Mouse (Mus musculus): ENCODE data around the gene Brf1. TPM values are rescaled to one million over a fixed set of nuclear protein-coding genes. Genes with fewer than 3 reads are reported as not detected.

The Brf1 gene
- polyA plus RNA-seq, 1 experiment from 2014 or later, result 53.0 TPM

DNA sequence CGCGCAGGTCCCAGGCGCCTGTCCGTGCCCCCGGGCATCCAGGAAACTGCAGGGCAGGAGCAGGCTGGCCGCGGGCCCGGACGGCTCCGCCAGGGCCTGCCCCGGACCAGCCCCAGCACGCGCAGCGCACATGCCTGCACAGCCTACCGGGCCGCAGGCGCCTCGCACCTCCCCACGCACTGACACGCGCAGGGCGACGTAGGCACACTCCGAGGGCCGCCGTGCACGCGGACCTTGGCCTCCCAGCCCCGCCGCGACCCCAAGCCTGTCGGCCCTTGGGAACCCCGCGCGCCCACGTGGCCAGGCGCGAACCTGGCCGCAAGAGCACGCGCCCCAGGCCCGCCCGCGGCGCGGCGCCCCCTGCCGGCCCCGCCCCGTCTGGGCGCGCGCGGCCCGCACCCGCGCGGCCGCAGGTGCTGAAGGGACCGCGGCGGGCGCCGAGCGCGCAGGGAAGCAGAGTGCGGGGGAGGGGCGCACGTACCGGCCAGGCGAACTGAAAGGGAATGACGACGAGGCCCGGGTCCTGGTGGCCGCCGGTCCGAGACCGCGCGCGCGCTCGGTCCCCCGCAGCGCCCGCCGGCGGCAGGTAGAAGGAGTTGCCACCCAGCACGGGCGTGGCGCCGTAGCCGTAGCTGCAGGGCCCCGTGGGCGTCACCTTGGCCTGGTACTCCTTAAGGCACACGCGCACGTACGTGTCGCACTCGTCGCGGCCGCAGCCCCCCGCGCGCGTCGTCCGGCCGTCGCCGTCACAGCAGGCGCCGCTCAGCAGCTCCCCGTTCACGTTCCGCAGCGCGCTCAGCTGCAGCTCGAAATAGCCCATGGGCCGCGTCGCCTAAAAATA, 71.9 kb downstream of the Brf1 start:
- peak overlapping the region; percentile 56 for H3K4me3 ChIP-seq (ENCODE audit: low read depth, low read length)
- peaks cover 13% of the 10 kb centered on the region for H3K4me1 ChIP-seq (ENCODE audit: control insufficient read depth, insufficient read depth, low read length)
- ATAC-seq (ENCODE audit: low FRiP score) (peak; percentile 43), DNase-seq (ENCODE audit: low spot score, missing footprints) (peak; percentile 92)
- peak overlapping the region; percentile 35; the same call in 1 of the 2 replicates for H3K27ac ChIP-seq (ENCODE audit: low read depth, low read length)
- peaks cover 43% of the 10 kb centered on the region for H3K27me3 ChIP-seq (ENCODE audit: control insufficient read depth, insufficient read depth, low read length)
- peak overlapping the region; percentile 63 for H3K9ac ChIP-seq (ENCODE audit: low read length)
- H3K36me3 ChIP-seq (ENCODE audit: control insufficient read depth, insufficient read depth, low read length), result no peaks in the 10 kb centered on the region
- no peaks in the 10 kb centered on the region for H3K9me3 ChIP-seq (ENCODE audit: control insufficient read depth, low read length)
- 2% methylated on average over 112 of the region's 124 CpGs for WGBS
- peak overlapping the region; percentile 77 for H3K4me2 ChIP-seq

DNA sequence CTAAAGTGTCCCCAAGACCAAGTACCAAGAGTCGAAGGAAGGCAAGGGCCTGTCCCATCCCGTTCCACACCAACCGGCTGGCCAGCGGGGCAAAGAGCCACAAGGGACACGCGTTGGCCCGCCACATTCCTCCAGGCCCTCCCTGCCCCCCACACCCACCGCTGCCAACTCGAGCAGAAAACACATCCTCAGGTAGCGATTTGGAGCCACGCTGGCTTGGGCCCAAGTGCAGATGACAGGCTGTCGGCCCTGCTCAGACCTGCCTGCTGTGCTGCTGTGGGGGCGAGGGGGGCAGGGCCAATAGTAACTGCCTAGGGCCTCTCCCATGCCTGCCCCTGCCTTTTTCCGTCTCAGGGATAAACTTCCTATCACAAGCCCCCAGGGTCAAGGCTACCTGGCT, 73.2 kb downstream of the Brf1 start:
- Histone ChIP-seq H3K27ac (ENCODE audit: low read depth, low read length) (no peak overlapping the region), H3K4me1 (ENCODE audit: control insufficient read depth, insufficient read depth, low read length) (peaks cover 19% of the 10 kb centered on the region), H3K9ac (ENCODE audit: low read length) (no peak overlapping the region), H3K9me3 (ENCODE audit: control insufficient read depth, low read length) (no peaks in the 10 kb centered on the region), H3K4me3 (ENCODE audit: low read depth, low read length) (no peak overlapping the region), H3K36me3 (ENCODE audit: control insufficient read depth, insufficient read depth, low read length) (no peaks in the 10 kb centered on the region), H3K4me2 (no peak overlapping the region), H3K27me3 (ENCODE audit: control insufficient read depth, insufficient read depth, low read length) (peaks cover 43% of the 10 kb centered on the region)
- ATAC-seq (ENCODE audit: low FRiP score) (no peak), DNase-seq (ENCODE audit: low spot score, missing footprints) (peak; percentile 86)
- 72% methylated on average over 14 of the region's 14 CpGs for WGBS

DNA sequence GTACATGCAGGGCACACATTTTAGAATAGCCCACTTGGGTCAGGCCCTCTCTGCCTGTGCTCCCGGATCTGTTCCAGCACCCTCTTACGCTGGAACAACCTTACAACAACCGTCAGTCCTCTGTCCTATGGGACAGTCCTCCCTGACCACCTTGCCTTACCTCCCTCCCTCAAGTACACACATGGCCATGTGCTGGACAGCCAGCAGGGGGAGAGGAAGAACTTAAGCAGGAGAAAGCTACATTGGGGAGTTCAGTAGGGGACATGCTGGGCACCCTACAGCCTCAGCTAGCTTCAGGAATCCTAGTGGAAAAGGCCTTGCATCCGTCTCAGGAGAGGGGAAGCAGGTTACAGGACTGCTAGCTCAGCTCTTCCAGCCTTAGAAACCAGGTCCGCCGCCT, 74.6 kb downstream of the Brf1 start:
- Histone ChIP-seq H3K9ac (ENCODE audit: low read length) (no peak overlapping the region), H3K9me3 (ENCODE audit: control insufficient read depth, low read length) (no peaks in the 10 kb centered on the region), H3K4me2 (no peak overlapping the region), H3K27ac (ENCODE audit: low read depth, low read length) (no peak overlapping the region), H3K27me3 (ENCODE audit: control insufficient read depth, insufficient read depth, low read length) (peaks cover 39% of the 10 kb centered on the region), H3K36me3 (ENCODE audit: control insufficient read depth, insufficient read depth, low read length) (no peaks in the 10 kb centered on the region), H3K4me3 (ENCODE audit: low read depth, low read length) (no peak overlapping the region), H3K4me1 (ENCODE audit: control insufficient read depth, insufficient read depth, low read length) (peaks cover 26% of the 10 kb centered on the region)
- DNase-seq (ENCODE audit: low spot score, missing footprints) (no peak), ATAC-seq (ENCODE audit: low FRiP score) (no peak)
- WGBS, result 92% methylated on average over 6 of the region's 6 CpGs

DNA sequence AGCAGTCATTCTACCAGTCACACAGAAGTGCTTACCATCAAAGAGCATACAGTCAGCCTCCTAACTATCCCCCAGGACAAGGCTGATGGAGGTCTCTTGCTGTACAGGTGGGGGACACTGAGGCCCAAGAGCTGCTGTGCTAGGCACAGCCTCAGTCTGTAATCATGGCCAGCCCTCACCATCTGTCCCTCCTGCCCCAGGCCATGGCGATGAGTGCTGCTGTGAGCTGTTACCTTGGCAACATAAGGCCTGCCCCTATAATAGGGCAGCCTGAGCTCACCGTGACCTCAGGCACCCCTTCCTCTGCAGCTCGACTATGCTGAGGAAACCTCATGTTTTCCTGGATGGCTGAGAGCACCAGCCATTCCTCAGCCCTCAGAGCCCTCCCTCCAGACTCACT, 78.0 kb downstream of the Brf1 start:
- no peaks in the 10 kb centered on the region for H3K9me3 ChIP-seq (ENCODE audit: control insufficient read depth, low read length)
- DNase-seq (ENCODE audit: low spot score, missing footprints) (no peak), ATAC-seq (ENCODE audit: low FRiP score) (peak; percentile 74)
- H3K4me3 ChIP-seq (ENCODE audit: low read depth, low read length), result no peak overlapping the region
- H3K4me1 ChIP-seq (ENCODE audit: control insufficient read depth, insufficient read depth, low read length), result peaks cover 13% of the 10 kb centered on the region
- H3K9ac ChIP-seq (ENCODE audit: low read length), result 0 out of 2 replicates have a peak overlapping the region, but pooled peaks have one; percentile 5
- H3K27ac ChIP-seq (ENCODE audit: low read depth, low read length), result peak overlapping the region; percentile 25; the same call in 1 of the 2 replicates
- H3K27me3 ChIP-seq (ENCODE audit: control insufficient read depth, insufficient read depth, low read length), result peaks cover 9% of the 10 kb centered on the region
- H3K36me3 ChIP-seq (ENCODE audit: control insufficient read depth, insufficient read depth, low read length), result no peaks in the 10 kb centered on the region
- WGBS, result 12% methylated on average over 3 of the region's 3 CpGs
- H3K4me2 ChIP-seq, result no peak overlapping the region

DNA sequence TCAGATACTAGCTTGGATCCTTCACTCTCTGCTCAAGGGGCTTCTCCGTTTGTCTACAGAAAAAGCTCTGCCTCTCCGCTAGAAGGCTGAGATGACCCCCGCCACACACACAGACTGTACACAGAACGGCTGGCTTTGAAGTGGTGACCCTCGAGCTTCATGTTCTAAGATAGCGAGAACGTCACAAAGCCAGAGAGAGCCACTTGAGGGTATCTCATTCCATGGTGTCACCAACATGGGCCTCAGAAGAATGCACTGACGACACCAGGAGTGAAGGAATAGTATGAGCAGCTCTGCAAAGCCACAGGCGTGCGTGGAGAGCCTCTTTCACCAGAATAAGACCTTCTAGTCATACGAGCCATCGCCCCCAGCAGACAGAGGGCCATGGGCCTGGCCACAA, 79.0 kb downstream of the Brf1 start:
- H3K9me3 ChIP-seq (ENCODE audit: control insufficient read depth, low read length), result no peaks in the 10 kb centered on the region
- H3K4me2 ChIP-seq, result no peak overlapping the region
- no peak overlapping the region for H3K4me3 ChIP-seq (ENCODE audit: low read depth, low read length)
- no peak for DNase-seq (ENCODE audit: low spot score, missing footprints)
- H3K4me1 ChIP-seq (ENCODE audit: control insufficient read depth, insufficient read depth, low read length), result peaks cover 13% of the 10 kb centered on the region
- peaks cover 2% of the 10 kb centered on the region for H3K27me3 ChIP-seq (ENCODE audit: control insufficient read depth, insufficient read depth, low read length)
- H3K36me3 ChIP-seq (ENCODE audit: control insufficient read depth, insufficient read depth, low read length), result no peaks in the 10 kb centered on the region
- no peak overlapping the region for H3K27ac ChIP-seq (ENCODE audit: low read depth, low read length)
- no peak overlapping the region for H3K9ac ChIP-seq (ENCODE audit: low read length)
- ATAC-seq (ENCODE audit: low FRiP score), result no peak
- 85% methylated on average over 12 of the region's 12 CpGs for WGBS

DNA sequence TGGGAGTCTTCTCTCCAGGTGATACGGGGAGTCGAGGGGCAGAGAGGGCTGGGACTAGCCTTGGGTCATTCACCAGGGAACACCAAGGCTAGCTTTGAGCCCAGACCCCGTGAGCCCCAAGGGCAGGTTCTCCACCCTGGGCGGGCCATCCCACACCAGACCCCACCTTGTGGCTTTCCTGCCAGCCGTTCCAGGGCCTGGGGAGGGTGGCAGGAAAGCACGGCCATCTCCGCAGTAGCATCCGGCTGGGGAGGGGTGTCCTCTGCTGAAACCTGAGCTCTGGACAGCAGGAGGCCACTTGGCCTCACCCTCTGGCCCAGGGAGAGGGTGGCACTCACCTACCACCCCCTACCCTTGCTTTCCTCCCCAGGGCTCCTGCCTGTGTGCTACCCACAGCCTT, 82.6 kb downstream of the Brf1 start:
- ATAC-seq (ENCODE audit: low FRiP score) (no peak), DNase-seq (ENCODE audit: low spot score, missing footprints) (no peak)
- no peak overlapping the region for H3K9ac ChIP-seq (ENCODE audit: low read length)
- no peaks in the 10 kb centered on the region; the same call in 1 of the 2 replicates for H3K27me3 ChIP-seq (ENCODE audit: control insufficient read depth, insufficient read depth, low read length)
- H3K9me3 ChIP-seq (ENCODE audit: control insufficient read depth, low read length), result no peaks in the 10 kb centered on the region
- H3K36me3 ChIP-seq (ENCODE audit: control insufficient read depth, insufficient read depth, low read length), result no peaks in the 10 kb centered on the region
- H3K4me2 ChIP-seq, result no peak overlapping the region
- WGBS, result 66% methylated on average over 8 of the region's 8 CpGs
- H3K4me1 ChIP-seq (ENCODE audit: control insufficient read depth, insufficient read depth, low read length), result peaks cover 12% of the 10 kb centered on the region
- H3K27ac ChIP-seq (ENCODE audit: low read depth, low read length), result no peak overlapping the region
- no peak overlapping the region for H3K4me3 ChIP-seq (ENCODE audit: low read depth, low read length)

DNA sequence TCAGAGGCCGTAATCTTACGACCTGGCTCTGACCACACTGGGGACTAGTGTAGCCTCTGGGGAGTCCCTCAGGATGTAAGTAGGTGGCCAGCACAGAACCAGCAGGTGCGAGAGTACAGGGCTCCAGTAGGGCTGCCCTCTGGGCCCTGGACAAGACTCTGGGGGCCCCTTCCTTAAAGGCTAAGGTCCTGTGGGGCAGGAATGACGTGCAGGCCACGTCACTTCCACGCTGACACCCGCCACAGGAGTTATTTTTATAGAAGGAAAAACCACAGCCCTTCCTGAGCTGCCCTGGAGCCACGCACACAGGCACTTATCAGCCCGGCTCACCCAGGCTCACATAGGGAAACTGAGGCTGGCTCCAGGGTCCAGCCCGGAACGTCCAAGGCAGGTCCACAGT, 83.0 kb downstream of the Brf1 start:
- WGBS, result 77% methylated on average over 11 of the region's 11 CpGs
- H3K4me1 ChIP-seq (ENCODE audit: control insufficient read depth, insufficient read depth, low read length), result peaks cover 8% of the 10 kb centered on the region
- ATAC-seq (ENCODE audit: low FRiP score) (no peak), DNase-seq (ENCODE audit: low spot score, missing footprints) (no peak)
- no peaks in the 10 kb centered on the region; the same call in 1 of the 2 replicates for H3K27me3 ChIP-seq (ENCODE audit: control insufficient read depth, insufficient read depth, low read length)
- H3K9me3 ChIP-seq (ENCODE audit: control insufficient read depth, low read length), result no peaks in the 10 kb centered on the region
- H3K4me2 ChIP-seq, result no peak overlapping the region
- no peak overlapping the region for H3K4me3 ChIP-seq (ENCODE audit: low read depth, low read length)
- no peak overlapping the region for H3K9ac ChIP-seq (ENCODE audit: low read length)
- no peak overlapping the region for H3K27ac ChIP-seq (ENCODE audit: low read depth, low read length)
- H3K36me3 ChIP-seq (ENCODE audit: control insufficient read depth, insufficient read depth, low read length), result no peaks in the 10 kb centered on the region

DNA sequence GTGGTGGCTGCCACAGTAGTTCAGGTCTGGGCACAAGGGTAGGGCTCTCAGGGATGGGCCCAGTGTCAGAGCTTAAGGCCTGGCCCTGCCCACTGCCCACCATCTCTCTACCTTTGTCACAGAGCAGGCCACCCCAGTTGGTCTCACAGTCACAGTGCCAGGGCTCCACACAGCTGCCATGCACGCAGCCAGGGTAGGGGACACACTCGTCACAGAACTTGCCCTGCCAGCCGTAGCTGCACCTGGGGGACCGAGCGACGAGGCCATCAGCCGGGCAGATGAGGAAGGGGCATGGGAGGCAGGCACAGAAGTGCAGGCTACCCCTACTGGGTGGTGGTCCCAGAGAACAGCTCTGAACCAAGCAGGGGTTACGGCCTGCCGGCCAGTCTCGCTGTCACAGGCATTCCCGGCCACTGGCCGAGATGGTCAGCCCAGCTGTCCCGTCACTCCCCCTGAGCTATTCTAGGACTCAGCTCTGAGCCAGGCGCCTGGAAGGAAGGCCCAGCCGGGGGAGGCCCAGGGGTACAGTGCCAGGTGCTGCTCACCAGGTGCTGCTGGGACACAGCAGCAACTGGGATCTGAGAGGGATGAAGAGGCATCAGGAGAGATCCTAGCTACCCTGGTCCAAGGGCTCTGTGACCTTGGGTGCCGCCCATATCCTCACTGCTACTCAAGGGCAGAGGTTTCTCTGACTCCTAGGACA, 83.7 kb downstream of the Brf1 start:
- Histone ChIP-seq H3K27me3 (ENCODE audit: control insufficient read depth, insufficient read depth, low read length) (no peaks in the 10 kb centered on the region; the same call in 1 of the 2 replicates), H3K4me2 (no peak overlapping the region), H3K4me3 (ENCODE audit: low read depth, low read length) (no peak overlapping the region), H3K4me1 (ENCODE audit: control insufficient read depth, insufficient read depth, low read length) (peaks cover 4% of the 10 kb centered on the region), H3K9me3 (ENCODE audit: control insufficient read depth, low read length) (no peaks in the 10 kb centered on the region), H3K36me3 (ENCODE audit: control insufficient read depth, insufficient read depth, low read length) (no peaks in the 10 kb centered on the region), H3K9ac (ENCODE audit: low read length) (no peak overlapping the region), H3K27ac (ENCODE audit: low read depth, low read length) (no peak overlapping the region)
- DNase-seq (ENCODE audit: low spot score, missing footprints) (no peak), ATAC-seq (ENCODE audit: low FRiP score) (no peak)
- WGBS, result 88% methylated on average over 16 of the region's 16 CpGs

DNA sequence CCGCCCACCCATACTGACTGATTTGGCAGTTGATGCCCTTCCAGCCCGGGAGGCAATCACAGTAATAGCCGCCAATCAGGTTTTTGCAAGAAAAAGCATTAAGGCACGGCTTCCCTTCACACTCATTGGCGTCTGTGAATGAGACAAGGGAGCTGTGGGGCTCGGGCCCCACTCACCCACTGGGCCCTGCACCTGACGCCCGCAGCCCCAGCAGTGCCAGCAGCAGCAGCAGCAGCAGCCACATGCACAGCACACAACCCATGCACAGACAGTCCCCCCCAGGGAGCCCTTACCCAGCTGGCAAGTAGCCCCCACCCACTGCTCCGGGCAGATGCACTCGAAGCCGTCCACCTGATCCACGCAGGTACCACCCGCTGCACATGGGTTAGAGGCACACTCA, 84.9 kb downstream of the Brf1 start:
- no peak overlapping the region for H3K4me3 ChIP-seq (ENCODE audit: low read depth, low read length)
- H3K9ac ChIP-seq (ENCODE audit: low read length), result no peak overlapping the region
- 88% methylated on average over 13 of the region's 13 CpGs for WGBS
- H3K27ac ChIP-seq (ENCODE audit: low read depth, low read length), result no peak overlapping the region
- no peaks in the 10 kb centered on the region for H3K27me3 ChIP-seq (ENCODE audit: control insufficient read depth, insufficient read depth, low read length)
- DNase-seq (ENCODE audit: low spot score, missing footprints) (no peak), ATAC-seq (ENCODE audit: low FRiP score) (no peak)
- H3K9me3 ChIP-seq (ENCODE audit: control insufficient read depth, low read length), result no peaks in the 10 kb centered on the region
- no peaks in the 10 kb centered on the region; the same call in 1 of the 2 replicates for H3K4me1 ChIP-seq (ENCODE audit: control insufficient read depth, insufficient read depth, low read length)
- H3K4me2 ChIP-seq, result no peak overlapping the region
- H3K36me3 ChIP-seq (ENCODE audit: control insufficient read depth, insufficient read depth, low read length), result no peaks in the 10 kb centered on the region

Measured in midbrain, embryonic 11.5 days (tissue).